Mouse (Mus musculus) testis, adult 2 months (tissue): ENCODE results near the gene Spx. TPM values are rescaled to one million over a fixed set of nuclear protein-coding genes. Genes with fewer than 3 reads are reported as not detected.

ENCODE experiments used
- H3K27ac ChIP-seq: fragments of 200-500 bp; 2 replicates; pipeline ENCODE4 v1.5.1; 2012; ENCODE audit warnings: low read depth, low read length; ENCODE audit not compliant: control insufficient read depth, insufficient read depth
- H3K27me3 ChIP-seq: fragments of 200-500 bp; 2 replicates; pipeline ENCODE4 v1.6.1; 2012; ENCODE audit warnings: mild to moderate bottlenecking, low read length, moderate library complexity; ENCODE audit not compliant: control insufficient read depth, insufficient read depth
- H3K36me3 ChIP-seq: fragments of 200-500 bp; 2 replicates; pipeline ENCODE4 v1.6.1; 2012; ENCODE audit warnings: mild to moderate bottlenecking, low read length; ENCODE audit not compliant: control insufficient read depth, insufficient read depth
- H3K4me1 ChIP-seq: fragments of 200-500 bp; 2 replicates; pipeline ENCODE4 v1.6.1; 2012; ENCODE audit warnings: low read length; ENCODE audit not compliant: control insufficient read depth, insufficient read depth
- H3K4me3 ChIP-seq: fragments of 200-500 bp; 2 replicates; pipeline ENCODE4 v1.5.1; 2012; ENCODE audit warnings: low read depth, mild to moderate bottlenecking, low read length, moderate library complexity, mixed read lengths; ENCODE audit not compliant: control insufficient read depth
- CTCF ChIP-seq: fragments of 200-500 bp; IDR thresholded peaks from 2 replicates; pipeline ENCODE4 v1.5.1; 2012; ENCODE audit warnings: low read depth, mild to moderate bottlenecking, inconsistent platforms, low read length, moderate library complexity; ENCODE audit not compliant: control insufficient read depth, insufficient read depth, insufficient replicate concordance
- POLR2A ChIP-seq: fragments of 200-500 bp; IDR thresholded peaks from 2 replicates; pipeline ENCODE4 v1.6.1; 2012; ENCODE audit warnings: low read depth, mild to moderate bottlenecking, inconsistent platforms, low read length, moderate library complexity; ENCODE audit not compliant: control insufficient read depth
- polyA plus RNA-seq: library from polyadenylated mRNA; depleted of rRNA; stranded (reverse); fragments of >200 nt; gene quantifications from 2 replicates; pipeline ENCODE4 v1.2.3, GENCODE M21; 2012

Spx gene
- polyA plus RNA-seq, 1 experiment, result 0.83 TPM

DNA sequence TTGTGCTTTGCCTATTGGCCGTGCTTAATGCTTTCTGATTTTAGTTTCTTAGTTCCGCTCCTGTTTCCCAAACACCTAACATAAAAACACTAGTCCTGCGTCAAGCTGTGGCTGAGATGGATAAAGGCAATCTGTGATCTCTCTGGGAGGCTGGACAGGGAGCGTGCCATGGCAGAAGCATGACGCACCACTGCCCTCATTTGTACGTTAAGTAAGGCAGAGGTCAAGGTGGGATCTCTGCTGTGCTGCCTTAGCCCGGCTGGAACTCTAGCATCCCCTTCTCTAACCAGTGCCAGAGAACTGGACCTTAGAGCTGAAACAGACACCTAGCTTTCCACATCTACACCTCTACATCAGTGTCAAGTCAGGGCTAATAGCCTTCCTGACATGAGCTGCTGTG lies 31.6 kb upstream of the Spx start:
- no peak overlapping the region for H3K27ac ChIP-seq
- H3K4me3 ChIP-seq, result no peak overlapping the region
- peaks cover 1% of the 10 kb centered on the region for H3K36me3 ChIP-seq
- H3K27me3 ChIP-seq, result no peaks in the 10 kb centered on the region
- TF ChIP-seq CTCF (no peak), POLR2A (no peak)
- no peaks in the 10 kb centered on the region for H3K4me1 ChIP-seq

DNA sequence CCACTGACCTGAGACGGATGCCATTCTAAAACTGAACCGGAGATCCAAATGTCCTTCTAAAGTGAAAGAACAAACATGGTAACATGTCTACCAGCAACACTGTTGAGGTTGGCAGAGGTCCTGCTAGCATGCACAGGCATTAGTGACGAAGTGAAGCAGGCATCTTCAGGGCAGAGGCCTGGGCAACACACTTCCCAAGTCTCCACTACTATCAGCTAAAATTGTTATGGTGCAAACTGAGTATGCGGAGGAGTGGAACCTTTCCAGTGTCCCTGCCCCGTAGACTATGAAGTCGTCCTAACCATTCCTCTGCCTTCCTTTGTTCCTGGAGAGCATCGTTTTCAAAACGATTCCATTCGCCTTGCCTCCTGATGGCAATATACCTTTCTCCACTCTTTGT lies 28.7 kb upstream of the Spx start:
- TF ChIP-seq POLR2A, result no peak
- TF ChIP-seq CTCF, result no peak
- Histone ChIP-seq H3K4me3 (no peak overlapping the region), H3K4me1 (no peaks in the 10 kb centered on the region), H3K27ac (no peak overlapping the region), H3K27me3 (no peaks in the 10 kb centered on the region), H3K36me3 (no peaks in the 10 kb centered on the region; the same call in 1 of the 2 replicates)

DNA sequence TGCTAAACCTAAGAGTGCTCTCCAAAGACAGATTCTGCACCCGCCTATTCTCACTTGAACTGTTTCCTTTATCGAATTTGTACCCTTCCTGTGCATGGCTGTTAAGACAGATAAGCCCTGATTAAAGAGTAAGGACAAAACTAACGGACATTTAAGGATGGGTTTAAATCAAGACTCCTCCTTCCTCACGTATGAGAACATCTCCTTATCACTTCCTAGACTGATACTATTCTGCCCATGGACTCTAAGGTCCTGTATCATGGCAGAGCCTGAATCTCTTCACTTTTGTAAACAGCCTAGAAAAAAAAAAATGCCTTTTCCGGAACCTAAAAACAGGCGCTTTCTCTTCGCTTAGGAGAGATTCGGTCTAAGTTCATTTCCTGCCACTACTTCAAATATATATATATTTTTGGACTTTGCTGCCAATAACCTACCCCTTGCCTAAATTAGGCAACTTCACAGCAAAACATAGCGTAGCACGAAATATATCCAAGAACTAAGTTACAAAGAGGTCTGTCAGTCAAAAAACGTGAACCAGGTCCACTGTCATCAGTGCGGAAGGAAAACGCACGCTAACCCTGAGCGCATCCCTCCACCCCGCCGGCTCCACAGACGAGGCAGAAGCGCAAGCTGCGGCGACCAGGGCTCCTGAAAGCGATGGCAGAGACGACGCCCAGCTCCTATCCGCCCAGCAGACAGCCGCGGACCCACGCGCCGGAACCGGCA lies 26.8 kb upstream of the Spx start:
- Histone ChIP-seq H3K4me1 (no peaks in the 10 kb centered on the region; the same call in 1 of the 2 replicates), H3K27me3 (no peaks in the 10 kb centered on the region), H3K27ac (peak overlapping the region; percentile 91), H3K36me3 (no peaks in the 10 kb centered on the region; the same call in 1 of the 2 replicates), H3K4me3 (peak overlapping the region; percentile 100)
- TF ChIP-seq CTCF, result no peak
- TF ChIP-seq POLR2A, result no peak

DNA sequence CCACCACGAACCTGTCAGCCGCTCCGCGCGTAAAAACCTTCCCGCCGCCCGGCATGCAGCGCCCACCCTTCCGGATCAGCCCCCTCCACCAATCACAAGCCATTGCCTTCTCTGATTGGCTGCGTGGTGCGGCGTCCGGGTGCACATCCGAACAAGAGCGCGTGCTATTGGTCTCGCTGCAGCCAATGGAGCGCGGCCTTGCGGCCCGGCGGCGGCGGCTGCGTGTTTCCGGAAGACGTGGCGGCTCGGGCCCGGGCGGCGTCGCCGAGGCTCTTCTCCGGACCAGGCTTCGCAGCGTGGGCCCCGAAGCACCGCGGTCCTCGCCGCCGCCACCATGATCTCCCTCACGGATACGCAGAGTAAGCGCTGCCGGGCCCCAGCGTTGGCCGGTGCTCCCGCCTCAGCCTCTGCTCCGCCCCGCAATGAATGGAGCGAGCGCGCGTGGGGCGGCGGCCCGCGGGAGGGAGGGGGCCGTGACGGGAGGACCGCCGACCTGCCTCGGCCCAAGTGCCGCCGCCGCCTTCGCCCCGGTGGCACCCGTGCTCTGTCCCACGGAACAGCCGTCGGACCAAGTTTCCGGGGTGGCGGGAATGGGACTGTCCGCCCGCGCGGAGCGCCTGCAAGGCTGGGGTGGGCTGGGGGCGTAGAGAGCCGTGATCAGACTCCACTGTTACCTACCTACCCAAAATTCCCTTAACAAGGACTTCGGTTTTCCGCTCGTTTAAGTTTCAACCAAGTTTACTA lies 26.1 kb upstream of the Spx start, which contains the start of the genes Recql and Golt1b:
Recql (minus strand) TSS at position 77 of the 744 bp plus-strand sequence.
Golt1b (plus strand) TSS at position 211 of the 744 bp plus-strand sequence.
- no peaks in the 10 kb centered on the region; the same call in 1 of the 2 replicates for H3K36me3 ChIP-seq
- peak; percentile 57 for TF ChIP-seq POLR2A
- TF ChIP-seq CTCF, result no peak
- H3K27me3 ChIP-seq, result no peaks in the 10 kb centered on the region
- no peaks in the 10 kb centered on the region; the same call in 1 of the 2 replicates for H3K4me1 ChIP-seq
- H3K27ac ChIP-seq, result peak within 1 kb of the TSS; percentile 91
- peak within 1 kb of the TSS; percentile 100 for H3K4me3 ChIP-seq

DNA sequence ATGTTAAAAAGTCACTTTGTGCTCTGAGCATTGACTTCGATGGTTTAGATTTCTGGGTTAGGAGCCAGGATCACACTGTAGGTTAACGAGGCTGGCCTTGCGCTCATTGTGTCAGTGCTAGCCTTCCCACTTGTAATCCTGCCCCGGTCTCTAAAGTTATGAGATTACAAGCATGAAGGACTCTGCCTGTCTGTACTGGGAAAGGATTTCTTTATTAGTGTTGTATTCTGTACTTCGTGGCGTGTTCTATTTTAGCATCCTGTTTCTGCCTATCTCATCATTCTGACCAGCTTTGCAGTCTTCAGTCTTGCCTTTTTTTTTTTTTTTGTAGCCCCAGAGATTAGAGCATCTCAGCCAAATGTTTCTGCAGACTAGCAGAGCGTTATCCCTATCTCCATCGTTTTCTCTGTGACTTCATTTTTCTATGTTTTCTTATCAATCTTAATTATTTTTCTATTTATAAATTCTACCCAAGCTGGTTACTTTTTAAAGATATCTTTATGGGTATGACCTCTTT lies 25.4 kb upstream of the Spx start:
- no peaks in the 10 kb centered on the region for H3K27me3 ChIP-seq
- H3K27ac ChIP-seq, result peak overlapping the region; percentile 67
- H3K36me3 ChIP-seq, result no peaks in the 10 kb centered on the region; the same call in 1 of the 2 replicates
- no peak for TF ChIP-seq POLR2A
- TF ChIP-seq CTCF, result no peak
- H3K4me1 ChIP-seq, result no peaks in the 10 kb centered on the region; the same call in 1 of the 2 replicates
- H3K4me3 ChIP-seq, result peak overlapping the region; percentile 100

DNA sequence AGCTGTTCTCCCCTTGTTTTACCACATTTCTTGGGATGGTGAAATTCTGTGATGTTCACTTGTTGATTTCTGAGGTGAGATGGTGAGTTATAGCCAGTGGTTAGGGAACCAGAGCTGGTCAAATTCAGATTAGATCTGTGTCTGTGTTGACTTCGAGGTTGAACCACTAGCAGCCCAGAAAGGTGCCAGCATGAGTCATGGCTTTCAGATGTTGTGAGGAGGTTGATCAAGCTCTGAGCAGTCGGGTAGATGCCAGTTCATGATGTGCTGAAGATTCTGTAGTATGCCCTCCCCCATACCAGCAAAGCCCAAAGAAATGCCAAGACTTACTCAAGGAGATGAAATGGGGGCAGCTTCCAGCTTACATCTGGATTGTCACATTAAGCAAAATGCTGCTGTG lies 24.1 kb upstream of the Spx start:
- TF ChIP-seq POLR2A (no peak), CTCF (no peak)
- Histone ChIP-seq H3K4me1 (no peaks in the 10 kb centered on the region; the same call in 1 of the 2 replicates), H3K36me3 (peaks cover 3% of the 10 kb centered on the region), H3K4me3 (no peak overlapping the region), H3K27ac (no peak overlapping the region), H3K27me3 (no peaks in the 10 kb centered on the region)

DNA sequence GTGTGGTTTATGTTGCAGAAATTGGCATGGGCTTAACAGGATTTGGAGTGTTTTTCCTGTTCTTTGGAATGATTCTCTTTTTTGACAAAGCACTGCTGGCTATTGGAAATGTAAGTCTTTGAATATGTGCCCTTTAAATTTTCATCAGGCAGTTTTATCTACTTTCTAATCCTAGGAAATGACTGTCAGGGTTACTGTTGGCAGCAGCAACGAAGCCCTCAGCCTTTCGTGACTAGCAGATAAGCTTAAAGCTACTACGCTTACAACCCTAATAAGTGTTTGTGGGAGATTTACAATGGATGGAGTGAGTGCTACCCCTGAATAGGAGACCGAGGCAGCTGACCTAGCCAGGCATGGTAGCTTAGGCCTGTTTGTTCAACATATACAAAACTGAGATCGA lies 20.9 kb upstream of the Spx start:
- Histone ChIP-seq H3K27ac (no peak overlapping the region), H3K4me3 (no peak overlapping the region), H3K27me3 (no peaks in the 10 kb centered on the region), H3K36me3 (peaks cover 3% of the 10 kb centered on the region), H3K4me1 (no peaks in the 10 kb centered on the region; the same call in 1 of the 2 replicates)
- TF ChIP-seq POLR2A, result no peak
